In the genomic region with DNA sequence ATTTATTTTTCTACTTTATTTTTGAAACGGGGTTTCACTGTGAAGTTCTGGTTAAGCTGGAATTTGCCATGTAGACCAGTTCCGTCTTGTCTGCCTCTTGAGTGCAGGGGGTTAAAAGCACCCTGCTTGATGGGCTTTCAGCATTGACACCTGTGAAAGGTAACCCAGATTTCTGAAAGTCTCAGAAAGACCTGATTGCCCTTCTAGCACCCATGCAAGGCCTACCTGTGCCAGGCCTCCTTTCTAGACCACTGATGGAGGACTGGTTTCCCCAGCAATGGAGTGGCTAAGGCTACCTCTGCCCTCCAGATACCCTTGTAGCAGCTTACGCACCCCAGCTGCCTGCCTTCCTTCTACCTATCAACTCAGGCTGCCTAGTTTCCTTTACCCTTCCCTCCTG, we compare ENCODE assay signal across 8 mouse cellular contexts. TPM values are rescaled to one million over a fixed set of nuclear protein-coding genes. Genes with fewer than 3 reads are reported as not detected.
A peak's percentile ranks its signal among the peaks of the same experiment; 100 is the strongest.
DNase-seq lines count a peak whose midpoint lies in the region; ATAC-seq and TF ChIP-seq lines count a peak whose summit lies in the region.

No protein-coding gene starts in this region.

- peaks cover 25% of the 10 kb centered on the region for H3K36me3 ChIP-seq in heart, embryonic 10.5 days
- peaks cover 30% of the 10 kb centered on the region for H3K36me3 ChIP-seq in E14TG2a.4 (ENCODE audit: insufficient read depth, low read length)
- peaks cover 15% of the 10 kb centered on the region for H3K36me3 ChIP-seq in heart, embryonic 16.5 days (ENCODE audit: control insufficient read depth, insufficient read depth)
- peaks cover 21% of the 10 kb centered on the region for H3K36me3 ChIP-seq in liver, postnatal 0 days (replicated peaks; ENCODE audit: insufficient read depth, low read length)

- no peak for DNase-seq in heart, embryonic 10.5 days (ENCODE audit: low spot score)
- no peak for DNase-seq in heart, postnatal 4 days
- DNase-seq in liver, postnatal 0 days, result no peak
- no peak for DNase-seq in layer of hippocampus, postnatal 10 days (ENCODE audit: low spot score in 2 of 2)
- DNase-seq in spleen, adult 18-20 months, result no peak

- H3K4me1 ChIP-seq in heart, embryonic 10.5 days, result peaks cover 25% of the 10 kb centered on the region
- peaks cover 65% of the 10 kb centered on the region for H3K4me1 ChIP-seq in E14TG2a.4 (replicated peaks; ENCODE audit: low read depth, low read length)
- peaks cover 19% of the 10 kb centered on the region for H3K4me1 ChIP-seq in heart, embryonic 16.5 days (ENCODE audit: control insufficient read depth, insufficient read depth, low read length)
- peaks cover 31% of the 10 kb centered on the region for H3K4me1 ChIP-seq in liver, postnatal 0 days (ENCODE audit: insufficient read depth)

- H3K27me3 ChIP-seq in heart, embryonic 10.5 days (ENCODE audit: insufficient read depth, poor library complexity, severe bottlenecking), result no peaks in the 10 kb centered on the region
- no peaks in the 10 kb centered on the region for H3K27me3 ChIP-seq in E14TG2a.4 (ENCODE audit: insufficient read depth, low read length)
- H3K27me3 ChIP-seq in heart, embryonic 16.5 days (ENCODE audit: control insufficient read depth, insufficient read depth, low read length), result no peaks in the 10 kb centered on the region
- H3K27me3 ChIP-seq in liver, postnatal 0 days (ENCODE audit: insufficient read depth, low read length), result no peaks in the 10 kb centered on the region

- ATAC-seq in heart, embryonic 16.5 days (replicated peaks; ENCODE audit: extremely low read depth, insufficient read depth, low FRiP score), result no peak
- ATAC-seq in liver, postnatal 0 days, result no peak
- no peak for ATAC-seq in megakaryocyte-erythroid progenitor cell, adult 5-6 weeks (replicated peaks; ENCODE audit: low FRiP score, low TSS enrichment, poor library complexity, severe bottlenecking)

- WGBS in heart, embryonic 10.5 days, result 60% methylated on average over 3 of the region's 3 CpGs
- WGBS in heart, embryonic 16.5 days, result 58% methylated on average over 3 of the region's 3 CpGs
- WGBS in liver, postnatal 0 days (ENCODE audit: insufficient replicate concordance), result 50% methylated on average over 3 of the region's 3 CpGs

- peak overlapping the region; percentile 84 for H3K4me2 ChIP-seq in heart, embryonic 16.5 days (ENCODE audit: low read depth, low read length)
- peak overlapping the region; percentile 83 for H3K4me2 ChIP-seq in liver, postnatal 0 days (ENCODE audit: low read depth, low read length)

- H3K9me3 ChIP-seq in heart, embryonic 10.5 days, result no peaks in the 10 kb centered on the region
- no peaks in the 10 kb centered on the region for H3K9me3 ChIP-seq in E14TG2a.4 (ENCODE audit: low read length)
- H3K9me3 ChIP-seq in heart, embryonic 16.5 days (replicated peaks; ENCODE audit: control insufficient read depth, low read length), result no peaks in the 10 kb centered on the region
- no peaks in the 10 kb centered on the region for H3K9me3 ChIP-seq in liver, postnatal 0 days (ENCODE audit: low read length)

- peak overlapping the region; percentile 91 for H3K9ac ChIP-seq in heart, embryonic 16.5 days (ENCODE audit: low read length)
- H3K9ac ChIP-seq in liver, postnatal 0 days (replicated peaks), result peak overlapping the region; percentile 81

- peak overlapping the region; percentile 84 for H3K4me3 ChIP-seq in heart, embryonic 10.5 days
- H3K4me3 ChIP-seq in E14TG2a.4 (replicated peaks; ENCODE audit: low read length), result peak overlapping the region; percentile 92
- H3K4me3 ChIP-seq in heart, embryonic 16.5 days (ENCODE audit: low read length), result peak overlapping the region; percentile 90
- H3K4me3 ChIP-seq in liver, postnatal 0 days (ENCODE audit: low read depth, low read length), result peak overlapping the region; percentile 89

- peak overlapping the region; percentile 100 for H3K27ac ChIP-seq in heart, embryonic 10.5 days
- peak overlapping the region; percentile 95 for H3K27ac ChIP-seq in heart, embryonic 16.5 days (ENCODE audit: low read length)
- H3K27ac ChIP-seq in liver, postnatal 0 days (ENCODE audit: low read depth), result peak overlapping the region; percentile 96

- TF ChIP-seq EP300 in liver, postnatal 0 days (IDR thresholded peaks at IDR 0.05; ENCODE audit: low read depth), result no peak

- no peak for TF ChIP-seq CTCF in E14TG2a.4 (conservative IDR thresholded peaks at IDR 0.05; ENCODE audit: low read length)
- no peak for TF ChIP-seq CTCF in liver, postnatal 0 days (IDR thresholded peaks at IDR 0.05; ENCODE audit: low read depth)

RNA-seq across cellular contexts. Expression of a gene that starts 0.6 kb away (rescaled TPM):
- 538 and 598 TPM in 2 replicates for polyA plus RNA-seq in heart, embryonic 10.5 days (2016; fragmentation: Nextera tagmentation; extraction: Ambion mirVana)
- 100 to 1,000 TPM; 291 to 298 TPM for total RNA-seq in heart, postnatal 4 days (2021)
- polyA plus RNA-seq in heart, embryonic 16.5 days (2015; fragmentation: Nextera tagmentation; extraction: Ambion mirVana), result 522 and 538 TPM in 2 replicates
- 422 and 445 TPM in 2 replicates for polyA plus RNA-seq in liver, postnatal 0 days (2015; fragmentation: Nextera tagmentation; extraction: Ambion mirVana)
- total RNA-seq in megakaryocyte-erythroid progenitor cell, adult 5-6 weeks (2014; fragmentation: Nextera tagmentation), result 222 and 224 TPM in 2 replicates
- 72.2 and 95.8 TPM in 2 replicates for total RNA-seq in megakaryocyte-erythroid progenitor cell, adult 5-6 weeks (2017)
- total RNA-seq in layer of hippocampus, postnatal 10 days (2021), result 1,000 to 10,000 TPM; 1,281 to 1,362 TPM

RNA-seq across cellular contexts. Expression of a gene that starts 6.6 kb away (rescaled TPM):
- polyA plus RNA-seq in heart, embryonic 10.5 days (2016; fragmentation: Nextera tagmentation; extraction: Ambion mirVana), result 40.0 and 44.5 TPM in 2 replicates
- 10 to 100 TPM; 19.5 to 19.6 TPM for total RNA-seq in heart, postnatal 4 days (2021)
- 25.2 and 28.0 TPM in 2 replicates for polyA plus RNA-seq in heart, embryonic 16.5 days (2015; fragmentation: Nextera tagmentation; extraction: Ambion mirVana)
- polyA plus RNA-seq in liver, postnatal 0 days (2015; fragmentation: Nextera tagmentation; extraction: Ambion mirVana), result 18.5 and 20.0 TPM in 2 replicates
- total RNA-seq in megakaryocyte-erythroid progenitor cell, adult 5-6 weeks (2014; fragmentation: Nextera tagmentation), result 50.8 and 51.8 TPM in 2 replicates
- total RNA-seq in megakaryocyte-erythroid progenitor cell, adult 5-6 weeks (2017), result 13.1 and 19.8 TPM in 2 replicates
- 10 to 100 TPM; 33.8 to 40.1 TPM for total RNA-seq in layer of hippocampus, postnatal 10 days (2021)

RNA-seq across cellular contexts. Expression of a gene that starts 19.4 kb away (rescaled TPM):
- 33.0 and 38.7 TPM in 2 replicates for polyA plus RNA-seq in heart, embryonic 10.5 days (2016; fragmentation: Nextera tagmentation; extraction: Ambion mirVana)
- total RNA-seq in heart, postnatal 4 days (2021), result 10 to 100 TPM; 62.1 to 62.6 TPM
- polyA plus RNA-seq in heart, embryonic 16.5 days (2015; fragmentation: Nextera tagmentation; extraction: Ambion mirVana), result 40.1 and 40.5 TPM in 2 replicates
- 19.3 and 20.5 TPM in 2 replicates for polyA plus RNA-seq in liver, postnatal 0 days (2015; fragmentation: Nextera tagmentation; extraction: Ambion mirVana)
- 47.0 and 48.0 TPM in 2 replicates for total RNA-seq in megakaryocyte-erythroid progenitor cell, adult 5-6 weeks (2014; fragmentation: Nextera tagmentation)
- 34.4 and 37.7 TPM in 2 replicates for total RNA-seq in megakaryocyte-erythroid progenitor cell, adult 5-6 weeks (2017)
- 10 to 100 TPM; 78.4 to 90.2 TPM for total RNA-seq in layer of hippocampus, postnatal 10 days (2021)

RNA-seq across cellular contexts. Expression of a gene that starts 35.2 kb away (rescaled TPM):
- 5.3 TPM in 2 replicates for polyA plus RNA-seq in heart, embryonic 10.5 days (2016; fragmentation: Nextera tagmentation; extraction: Ambion mirVana)
- total RNA-seq in heart, postnatal 4 days (2021), result 10 to 100 TPM in 1 of 2 experiments, 1 to 10 TPM in 1; 9.6 to 10.9 TPM
- polyA plus RNA-seq in heart, embryonic 16.5 days (2015; fragmentation: Nextera tagmentation; extraction: Ambion mirVana), result 3.7 and 4.3 TPM in 2 replicates
- polyA plus RNA-seq in liver, postnatal 0 days (2015; fragmentation: Nextera tagmentation; extraction: Ambion mirVana), result 2.0 and 4.2 TPM in 2 replicates
- total RNA-seq in megakaryocyte-erythroid progenitor cell, adult 5-6 weeks (2014; fragmentation: Nextera tagmentation), result 32.2 and 45.2 TPM in 2 replicates
- total RNA-seq in megakaryocyte-erythroid progenitor cell, adult 5-6 weeks (2017), result 6.0 and 6.6 TPM in 2 replicates
- total RNA-seq in layer of hippocampus, postnatal 10 days (2021), result 10 to 100 TPM; 77.7 to 87.8 TPM

RNA-seq across cellular contexts. Expression of a gene that starts 39.2 kb away (rescaled TPM):
- 1.9 and 3.6 TPM in 2 replicates for polyA plus RNA-seq in heart, embryonic 10.5 days (2016; fragmentation: Nextera tagmentation; extraction: Ambion mirVana)
- total RNA-seq in heart, postnatal 4 days (2021), result 1 to 10 TPM; 2.3 to 2.4 TPM
- polyA plus RNA-seq in heart, embryonic 16.5 days (2015; fragmentation: Nextera tagmentation; extraction: Ambion mirVana), result 1.3 and 1.6 TPM in 2 replicates
- 0.37 and 0.45 TPM in 2 replicates for polyA plus RNA-seq in liver, postnatal 0 days (2015; fragmentation: Nextera tagmentation; extraction: Ambion mirVana)
- 0.92 TPM in 2 replicates for total RNA-seq in megakaryocyte-erythroid progenitor cell, adult 5-6 weeks (2014; fragmentation: Nextera tagmentation)
- 0.19 and 0.38 TPM in 2 replicates for total RNA-seq in megakaryocyte-erythroid progenitor cell, adult 5-6 weeks (2017)
- total RNA-seq in layer of hippocampus, postnatal 10 days (2021), result 10 to 100 TPM; 13.5 to 14.4 TPM

Comparison
In these comparisons a context has a peak if more than half of its experiments do, and no peak if none do; other contexts are left out.
1. RNA of a gene that starts 0.6 kb away (total RNA-seq): 1,281 to 1,362 TPM in layer of hippocampus, postnatal 10 days; 291 to 298 TPM in heart, postnatal 4 days and 72.2 to 224 TPM in megakaryocyte-erythroid progenitor cell, adult 5-6 weeks; every median in the first group is over 4 times any median in the second.
2. Peak in every context shown above with its lines, with median percentiles within 50 percentile points of each other: H3K27ac ChIP-seq and H3K4me3 ChIP-seq.